Mouse (Mus musculus): ENCODE results near the gene Dpf2.
A peak's percentile ranks its signal among the peaks of the same experiment; 100 is the strongest.

Gene Dpf2

GRCm38 (mm10) chr19:5937095-5937835 is 24.5 kb upstream of the Dpf2 start:
- DNase-seq (ENCODE audit: extremely low read depth, low read depth, low spot score): no peak

- no peak for DNase-seq (ENCODE audit: extremely low read depth, low read depth, low spot score)
Observed at GRCm38 (mm10) chr19:5935691-5936090, 22.9 kb upstream of the Dpf2 start.

DNA sequence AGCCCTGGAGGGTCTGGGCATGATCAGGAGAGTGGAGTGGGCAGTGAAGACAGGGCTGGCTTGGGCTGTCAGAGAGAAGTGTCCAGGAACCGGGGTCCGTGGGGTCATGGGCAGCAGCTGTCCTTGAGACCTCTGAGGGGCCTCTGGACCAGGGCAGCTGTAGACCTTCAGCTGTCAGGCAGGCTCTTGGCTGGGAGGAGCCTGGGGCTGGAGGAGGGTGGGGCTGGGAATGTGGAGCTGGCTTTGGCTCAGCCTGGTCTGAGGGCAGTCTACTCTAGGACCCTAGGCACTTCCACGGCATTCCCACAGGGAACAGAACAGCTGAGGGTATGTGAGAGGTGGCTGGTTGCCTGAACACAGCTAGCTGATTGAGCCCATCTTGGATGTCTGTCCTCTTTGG is 22.5 kb upstream of the Dpf2 start:
- no peak for DNase-seq (ENCODE audit: extremely low read depth, low read depth, low spot score)

- no peak for DNase-seq (ENCODE audit: extremely low read depth, low read depth, low spot score)
Observed at GRCm38 (mm10) chr19:5929634-5930596, 17.1 kb upstream of the Dpf2 start.

- DNase-seq (ENCODE audit: extremely low read depth, low read depth, low spot score): no peak
Observed at GRCm38 (mm10) chr19:5928546-5928945, 15.7 kb upstream of the Dpf2 start.

GRCm38 (mm10) chr19:5928104-5928503 is 15.3 kb upstream of the Dpf2 start:
- DNase-seq (ENCODE audit: extremely low read depth, low read depth, low spot score): no peak

DNA sequence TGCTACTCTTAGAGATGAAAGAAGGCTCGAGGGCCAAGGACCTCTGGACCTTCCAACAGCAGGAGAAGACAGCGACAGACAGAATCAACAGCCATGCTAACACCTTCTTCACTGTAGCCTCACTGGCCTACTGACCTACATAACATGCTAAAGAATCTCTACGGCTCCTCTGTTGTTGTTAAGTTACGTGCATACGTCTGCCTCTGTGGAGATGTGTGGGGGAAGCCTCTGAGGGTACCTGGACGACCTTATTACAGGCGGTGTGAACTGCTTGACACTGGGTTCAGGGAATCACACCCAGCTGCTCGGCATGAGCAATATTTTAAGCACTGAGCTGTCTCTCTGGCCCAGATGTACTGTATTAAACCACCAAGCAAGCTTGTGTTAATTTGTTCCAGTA is 14.7 kb upstream of the Dpf2 start:
- DNase-seq (ENCODE audit: extremely low read depth, low read depth, low spot score): no peak

DNA sequence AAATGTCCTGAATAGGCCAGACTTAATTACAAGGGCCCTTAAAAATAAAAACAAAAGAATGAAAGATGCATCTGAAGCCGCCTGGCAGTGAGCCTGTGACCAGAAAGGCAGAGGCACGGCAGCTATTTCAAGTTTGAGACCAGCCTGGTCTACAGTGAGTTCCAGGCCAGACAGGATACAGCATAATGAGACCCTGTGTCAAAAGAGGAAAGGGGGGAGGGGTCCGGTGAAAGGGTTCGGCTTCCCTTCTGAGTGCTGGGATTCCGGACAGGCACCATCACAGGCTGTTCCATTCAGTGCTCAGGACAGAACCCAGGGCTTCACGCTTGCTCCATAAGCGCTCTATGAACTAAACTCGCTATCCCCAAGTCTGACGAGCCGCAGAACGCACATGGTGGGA is 14.2 kb upstream of the Dpf2 start:
- DNase-seq (ENCODE audit: extremely low read depth, low read depth, low spot score): no peak

- no peak for DNase-seq (ENCODE audit: extremely low read depth, low read depth, low spot score)
Observed at GRCm38 (mm10) chr19:5925311-5925855, 12.6 kb upstream of the Dpf2 start.

- peak; percentile 51 for DNase-seq (ENCODE audit: extremely low read depth, low read depth, low spot score)
Observed at GRCm38 (mm10) chr19:5924713-5925093, 11.9 kb upstream of the Dpf2 start, which contains the start of gene Cdc42ep2. Gene Cdc42ep2 (minus strand): TSS chr19:5924816.

DNA sequence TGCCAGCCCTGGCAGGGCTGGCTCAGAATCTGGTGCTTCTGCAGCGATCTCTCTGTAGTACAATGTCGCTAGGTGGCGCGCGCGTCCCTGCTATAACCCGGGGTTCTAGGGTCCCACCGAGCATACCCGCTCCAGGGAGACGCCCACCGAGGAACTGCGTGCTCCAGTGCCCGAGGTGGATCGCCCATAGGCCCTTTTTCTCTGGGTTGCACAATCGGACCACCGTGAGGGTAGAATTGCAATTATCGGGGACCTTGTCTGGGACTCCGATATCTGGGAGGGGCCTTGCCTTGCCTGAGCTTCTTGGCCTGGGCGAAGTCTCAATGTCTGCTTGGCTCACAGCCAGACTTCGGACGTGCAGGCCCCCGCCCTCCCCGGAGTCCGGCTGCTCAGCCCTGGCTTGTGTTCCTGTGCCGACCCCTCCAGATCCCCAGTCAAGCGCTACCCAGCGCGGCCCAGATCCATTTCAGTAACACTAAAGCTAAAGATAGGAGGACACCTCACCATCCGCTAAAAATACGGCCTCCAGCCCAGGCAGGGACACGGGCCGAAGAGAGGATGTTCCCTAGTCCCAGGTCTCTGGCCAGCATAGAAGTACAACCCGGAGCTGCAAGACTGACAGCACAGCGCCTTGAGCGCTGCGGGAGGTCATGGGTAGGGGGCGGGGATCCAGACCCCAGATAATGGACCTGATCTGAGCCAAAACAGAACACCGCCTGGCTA is 11.3 kb upstream of the Dpf2 start:
- DNase-seq (ENCODE audit: extremely low read depth, low read depth, low spot score): no peak

DNA sequence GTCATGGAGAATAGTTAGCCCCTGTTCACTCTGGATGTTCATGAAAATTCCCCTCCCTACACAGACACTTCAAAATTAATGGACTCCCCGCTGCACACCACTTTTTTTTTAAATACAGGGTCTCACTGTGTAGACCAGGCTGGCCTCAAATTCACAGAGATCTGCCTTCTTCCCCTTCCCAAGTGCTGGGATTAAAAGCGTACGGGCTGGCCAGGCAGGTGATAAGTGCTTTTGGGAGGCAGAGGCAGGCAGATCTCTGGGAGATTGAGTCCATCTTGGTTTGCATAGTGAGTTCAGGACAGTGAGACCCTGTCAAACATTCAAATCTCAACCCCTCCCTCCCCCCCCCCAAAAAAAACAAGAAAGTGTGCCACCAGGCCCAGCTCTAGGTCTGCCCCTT is 10.2 kb upstream of the Dpf2 start:
- no peak for DNase-seq (ENCODE audit: extremely low read depth, low read depth, low spot score)

DNA sequence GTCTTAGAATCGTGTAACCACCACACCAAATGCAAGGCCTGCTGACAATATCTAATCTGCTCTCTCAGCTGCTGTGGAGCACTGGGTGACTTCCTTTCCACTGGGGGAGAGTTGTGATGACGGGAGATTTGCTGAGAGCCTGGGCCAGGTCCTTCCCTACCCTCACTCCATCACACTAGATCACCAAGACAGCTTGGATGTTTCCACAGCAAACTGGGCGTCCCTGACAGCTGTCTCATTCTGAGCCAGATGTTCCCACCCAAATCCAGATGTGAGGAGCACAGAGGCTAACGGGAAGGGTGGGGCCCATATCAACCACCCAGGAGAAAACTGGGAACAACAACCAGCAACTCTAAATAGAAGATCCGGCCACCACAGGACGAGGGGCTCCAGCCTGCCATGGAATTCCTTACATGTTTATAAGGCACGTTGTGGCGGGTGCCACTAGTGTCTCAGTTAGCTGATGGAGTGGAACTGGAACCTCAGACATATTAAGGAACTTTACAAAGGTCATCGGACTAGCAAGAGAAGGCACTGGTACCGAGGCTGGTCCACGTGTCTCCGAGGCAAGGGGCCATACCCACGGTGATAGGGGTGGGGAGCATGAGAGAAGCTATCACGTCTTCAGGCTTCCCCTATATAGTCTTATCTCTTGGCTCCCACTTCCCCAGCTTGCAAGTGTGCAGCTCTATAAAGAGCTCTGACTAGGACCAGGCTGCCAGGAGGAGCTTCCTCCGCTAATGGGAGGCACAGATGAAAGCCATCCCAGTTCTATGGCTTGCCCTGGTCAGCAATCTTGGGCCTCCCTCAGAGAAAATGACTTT is 9.5 kb upstream of the Dpf2 start:
- no peak for DNase-seq (ENCODE audit: extremely low read depth, low read depth, low spot score)

DNA sequence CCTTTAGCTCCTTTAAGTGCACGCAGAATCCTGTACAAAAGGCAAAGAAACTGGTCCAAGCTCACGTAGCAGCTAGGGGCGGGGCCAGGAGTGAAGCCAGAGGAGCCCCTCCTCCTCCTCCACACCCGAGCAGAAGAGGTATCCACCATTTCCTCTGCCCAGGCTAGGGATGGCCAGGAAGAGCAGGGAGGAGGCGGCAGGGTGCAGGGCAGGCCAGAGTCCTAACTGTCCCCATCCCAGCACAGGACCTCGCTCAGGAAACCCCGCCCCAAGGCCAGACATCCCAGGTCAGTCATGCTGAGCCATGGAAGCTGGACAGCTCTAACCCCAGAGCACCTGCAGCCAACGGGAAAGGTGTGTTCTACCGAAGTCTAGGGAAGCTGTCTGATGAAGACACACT is 8.9 kb upstream of the Dpf2 start:
- no peak for DNase-seq (ENCODE audit: extremely low read depth, low read depth, low spot score)

GRCm38 (mm10) chr19:5912103-5913006 is 455 bp downstream of the Dpf2 start:
- DNase-seq (ENCODE audit: extremely low read depth, low read depth, low spot score): peak; percentile 66

GRCm38 (mm10) chr19:5911430-5912102 is 1.2 kb downstream of the Dpf2 start:
- no peak for DNase-seq (ENCODE audit: extremely low read depth, low read depth, low spot score)

- DNase-seq (ENCODE audit: extremely low read depth, low read depth, low spot score): no peak
Observed at GRCm38 (mm10) chr19:5910221-5910620, 2.6 kb downstream of the Dpf2 start.

GRCm38 (mm10) chr19:5907275-5907674 is 5.5 kb downstream of the Dpf2 start:
- peak; percentile 80 for DNase-seq (ENCODE audit: extremely low read depth, low read depth, low spot score)
